Mouse (Mus musculus): ENCODE measurements around the gene Afmid. TPM values are rescaled to one million over a fixed set of nuclear protein-coding genes. Genes with fewer than 3 reads are reported as not detected.

Afmid gene
- polyA plus RNA-seq, 2 experiments = 5.3 to 10.4 TPM

DNA sequence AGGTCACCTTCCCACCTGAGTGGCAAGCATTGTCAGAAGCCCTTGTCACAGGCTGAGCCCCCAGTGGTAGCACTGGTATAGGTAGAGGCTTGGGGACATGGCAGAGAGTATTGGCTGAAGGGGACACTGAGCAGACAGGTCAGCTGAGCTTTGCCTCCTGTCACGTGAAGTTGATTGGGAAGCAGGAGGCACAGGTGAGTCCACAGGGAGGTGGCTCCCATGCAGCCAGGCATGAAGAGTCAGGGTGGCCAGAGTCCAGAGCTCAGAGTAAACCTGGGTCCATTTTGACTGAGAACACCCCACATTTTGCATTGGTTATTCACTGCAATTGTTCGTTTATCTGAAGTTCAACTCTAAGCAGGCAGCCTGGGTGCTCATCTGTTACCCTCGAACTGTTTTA lies 27.2 kb downstream of the Afmid start:
- DNase-seq (ENCODE audit: low spot score) = no peak
- Histone ChIP-seq H3K4me1 (ENCODE audit: control insufficient read depth, insufficient read depth, low read length) (peaks cover 16% of the 10 kb centered on the region), H3K27ac (replicated peaks; ENCODE audit: low read depth, low read length) (no peak overlapping the region), H3K4me3 (replicated peaks; ENCODE audit: low read length) (no peak overlapping the region), H3K4me2 (replicated peaks; ENCODE audit: low read depth, low read length, severe bottlenecking) (no peak overlapping the region), H3K36me3 (ENCODE audit: control insufficient read depth, insufficient read depth, low read length) (peaks cover 52% of the 10 kb centered on the region), H3K27me3 (ENCODE audit: control insufficient read depth, insufficient read depth, low read length) (no peaks in the 10 kb centered on the region), H3K9me3 (ENCODE audit: control insufficient read depth, low read length) (no peaks in the 10 kb centered on the region), H3K9ac (ENCODE audit: low read depth, low read length, severe bottlenecking) (no peak overlapping the region)
- no peak for TF ChIP-seq POLR2A (IDR thresholded peaks at IDR 0.05; ENCODE audit: borderline replicate concordance, extremely low read depth, insufficient read depth, insufficient read length)
- 80% methylated on average over 3 of the region's 3 CpGs for WGBS
- no peak for ATAC-seq (ENCODE audit: low FRiP score, low read depth)

DNA sequence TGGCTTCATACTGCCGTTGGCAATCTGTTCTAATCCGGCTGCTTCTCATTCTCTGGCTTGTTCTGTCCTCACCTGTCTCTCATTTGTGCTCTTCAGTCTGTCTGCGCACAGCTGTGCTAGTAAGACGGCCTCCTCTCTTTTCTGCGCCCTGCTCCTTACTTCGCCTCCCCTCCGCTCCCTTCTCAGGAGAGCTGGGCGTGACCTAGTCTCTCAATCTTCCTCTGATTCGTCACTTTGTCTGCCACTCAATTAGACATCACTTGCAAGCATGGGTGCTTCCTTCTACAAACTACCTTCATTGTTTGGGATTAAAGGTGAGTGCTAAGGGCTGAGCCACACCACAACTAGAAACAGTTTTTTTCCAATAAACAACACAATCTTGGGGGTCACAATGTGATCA lies 28.5 kb downstream of the Afmid start:
- Histone ChIP-seq H3K4me2 (replicated peaks; ENCODE audit: low read depth, low read length, severe bottlenecking) (no peak overlapping the region), H3K9ac (ENCODE audit: low read depth, low read length, severe bottlenecking) (no peak overlapping the region), H3K27me3 (ENCODE audit: control insufficient read depth, insufficient read depth, low read length) (no peaks in the 10 kb centered on the region), H3K36me3 (ENCODE audit: control insufficient read depth, insufficient read depth, low read length) (peaks cover 52% of the 10 kb centered on the region), H3K27ac (replicated peaks; ENCODE audit: low read depth, low read length) (no peak overlapping the region), H3K9me3 (ENCODE audit: control insufficient read depth, low read length) (no peaks in the 10 kb centered on the region), H3K4me1 (ENCODE audit: control insufficient read depth, insufficient read depth, low read length) (peaks cover 11% of the 10 kb centered on the region), H3K4me3 (replicated peaks; ENCODE audit: low read length) (no peak overlapping the region)
- 92% methylated on average over 9 of the region's 9 CpGs for WGBS
- ATAC-seq (ENCODE audit: low FRiP score, low read depth) (no peak), DNase-seq (ENCODE audit: low spot score) (no peak)
- no peak for TF ChIP-seq POLR2A (IDR thresholded peaks at IDR 0.05; ENCODE audit: borderline replicate concordance, extremely low read depth, insufficient read depth, insufficient read length)

DNA sequence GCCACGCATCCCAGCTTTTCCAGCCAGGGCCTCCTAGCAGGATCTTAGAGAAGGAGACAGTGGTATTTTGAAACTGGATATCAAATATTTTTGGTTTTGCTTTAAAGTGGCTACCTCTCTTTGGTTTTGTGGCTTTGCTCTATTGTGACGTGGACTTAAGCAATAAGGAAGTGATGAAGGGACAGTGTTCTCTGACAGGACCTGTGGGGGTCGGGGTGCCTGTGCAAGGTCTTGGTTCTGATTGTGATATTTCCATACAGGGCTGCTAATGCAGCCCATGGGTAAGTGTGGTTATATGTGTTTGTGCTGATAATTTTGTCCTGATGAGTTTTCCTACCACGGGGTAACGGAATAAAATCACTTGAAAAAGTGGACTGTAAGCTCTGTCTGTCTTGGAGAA lies 29.6 kb downstream of the Afmid start:
- 97% methylated on average over 5 of the region's 5 CpGs for WGBS
- Histone ChIP-seq H3K9ac (ENCODE audit: low read depth, low read length, severe bottlenecking) (no peak overlapping the region), H3K27me3 (ENCODE audit: control insufficient read depth, insufficient read depth, low read length) (peaks cover 9% of the 10 kb centered on the region; the same call in 1 of the 2 replicates), H3K36me3 (ENCODE audit: control insufficient read depth, insufficient read depth, low read length) (peaks cover 52% of the 10 kb centered on the region), H3K9me3 (ENCODE audit: control insufficient read depth, low read length) (no peaks in the 10 kb centered on the region), H3K4me2 (replicated peaks; ENCODE audit: low read depth, low read length, severe bottlenecking) (no peak overlapping the region), H3K4me1 (ENCODE audit: control insufficient read depth, insufficient read depth, low read length) (peaks cover 2% of the 10 kb centered on the region), H3K4me3 (replicated peaks; ENCODE audit: low read length) (no peak overlapping the region), H3K27ac (replicated peaks; ENCODE audit: low read depth, low read length) (no peak overlapping the region)
- no peak for DNase-seq (ENCODE audit: low spot score)
- no peak for TF ChIP-seq POLR2A (IDR thresholded peaks at IDR 0.05; ENCODE audit: borderline replicate concordance, extremely low read depth, insufficient read depth, insufficient read length)
- ATAC-seq (ENCODE audit: low FRiP score, low read depth) = no peak

DNA sequence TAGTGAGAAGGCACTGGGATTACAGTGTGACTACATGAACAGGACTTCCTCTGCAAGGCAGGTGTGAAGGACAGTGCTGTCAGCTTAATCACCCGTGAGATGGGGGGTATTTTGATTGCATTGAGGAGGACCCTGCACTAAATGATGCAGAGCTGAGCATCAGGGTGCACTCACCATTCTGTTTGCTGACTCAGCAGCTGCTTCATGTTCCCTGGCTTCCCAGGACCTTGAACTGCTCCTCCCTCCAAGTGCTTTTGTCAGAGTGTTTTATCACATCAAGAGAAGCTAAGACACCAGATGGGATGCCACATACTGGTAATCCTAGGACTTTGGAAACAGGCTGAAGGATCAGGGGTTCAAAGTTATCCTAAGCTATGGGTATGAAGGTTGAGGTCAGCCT lies 30.3 kb downstream of the Afmid start:
- Histone ChIP-seq H3K4me3 (replicated peaks; ENCODE audit: low read length) (no peak overlapping the region), H3K36me3 (ENCODE audit: control insufficient read depth, insufficient read depth, low read length) (peaks cover 52% of the 10 kb centered on the region), H3K4me2 (replicated peaks; ENCODE audit: low read depth, low read length, severe bottlenecking) (no peak overlapping the region), H3K27ac (replicated peaks; ENCODE audit: low read depth, low read length) (no peak overlapping the region), H3K9ac (ENCODE audit: low read depth, low read length, severe bottlenecking) (no peak overlapping the region), H3K9me3 (ENCODE audit: control insufficient read depth, low read length) (no peaks in the 10 kb centered on the region), H3K4me1 (ENCODE audit: control insufficient read depth, insufficient read depth, low read length) (no peaks in the 10 kb centered on the region; the same call in 1 of the 2 replicates), H3K27me3 (ENCODE audit: control insufficient read depth, insufficient read depth, low read length) (peaks cover 15% of the 10 kb centered on the region)
- DNase-seq (ENCODE audit: low spot score) = no peak
- no peak for TF ChIP-seq POLR2A (IDR thresholded peaks at IDR 0.05; ENCODE audit: borderline replicate concordance, extremely low read depth, insufficient read depth, insufficient read length)
- WGBS = 73% methylated on average over 1 of the region's 1 CpGs
- ATAC-seq (ENCODE audit: low FRiP score, low read depth) = no peak

DNA sequence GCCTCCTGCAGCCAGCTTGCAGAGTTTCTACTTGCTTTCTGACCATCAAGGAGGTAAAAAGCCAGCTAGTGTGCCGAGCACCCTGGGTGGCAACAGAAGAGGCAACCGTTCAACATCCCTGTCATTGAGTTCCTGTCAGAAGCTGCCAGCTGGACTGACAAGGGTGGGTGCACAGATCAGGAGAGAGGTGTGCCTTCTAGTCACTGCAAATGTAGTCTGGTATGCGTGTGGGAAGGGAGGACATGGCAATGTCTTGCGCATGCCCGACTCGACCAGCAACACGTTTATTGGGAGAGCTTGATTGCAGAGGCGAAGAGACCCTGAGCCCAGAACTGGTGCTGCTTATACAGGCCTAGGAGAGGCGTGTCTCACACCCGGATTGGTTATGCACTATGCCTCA lies 31.7 kb downstream of the Afmid start:
- no peak for TF ChIP-seq POLR2A (IDR thresholded peaks at IDR 0.05; ENCODE audit: borderline replicate concordance, extremely low read depth, insufficient read depth, insufficient read length)
- Histone ChIP-seq H3K36me3 (ENCODE audit: control insufficient read depth, insufficient read depth, low read length) (peaks cover 49% of the 10 kb centered on the region), H3K27ac (replicated peaks; ENCODE audit: low read depth, low read length) (no peak overlapping the region), H3K27me3 (ENCODE audit: control insufficient read depth, insufficient read depth, low read length) (peaks cover 15% of the 10 kb centered on the region), H3K4me2 (replicated peaks; ENCODE audit: low read depth, low read length, severe bottlenecking) (no peak overlapping the region), H3K4me3 (replicated peaks; ENCODE audit: low read length) (no peak overlapping the region), H3K4me1 (ENCODE audit: control insufficient read depth, insufficient read depth, low read length) (no peaks in the 10 kb centered on the region; the same call in 1 of the 2 replicates), H3K9ac (ENCODE audit: low read depth, low read length, severe bottlenecking) (no peak overlapping the region), H3K9me3 (ENCODE audit: control insufficient read depth, low read length) (no peaks in the 10 kb centered on the region)
- ATAC-seq (ENCODE audit: low FRiP score, low read depth) (no peak), DNase-seq (ENCODE audit: low spot score) (no peak)
- 93% methylated on average over 9 of the region's 10 CpGs for WGBS

DNA sequence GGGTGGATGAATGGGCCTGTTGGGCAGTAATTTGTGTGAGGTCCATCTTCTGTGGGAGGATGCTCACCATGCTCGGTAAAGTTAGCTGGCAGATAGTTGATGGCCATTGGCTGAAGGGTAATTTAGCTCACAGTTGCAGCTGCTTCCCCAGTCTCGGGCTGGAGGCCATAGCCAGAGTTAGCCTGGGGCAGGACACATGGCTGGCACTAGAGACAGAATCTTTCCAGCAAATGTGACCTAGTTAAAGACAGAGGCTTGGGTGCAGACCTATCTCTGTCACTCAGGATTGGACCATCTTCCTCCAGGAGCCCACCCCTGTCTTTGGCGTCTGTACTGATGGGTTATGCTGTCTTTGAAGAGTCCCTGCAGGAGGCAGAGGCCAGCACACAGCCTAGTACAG lies 32.7 kb downstream of the Afmid start:
- H3K4me1 ChIP-seq (ENCODE audit: control insufficient read depth, insufficient read depth, low read length) = no peaks in the 10 kb centered on the region; the same call in 1 of the 2 replicates
- ATAC-seq (ENCODE audit: low FRiP score, low read depth) = no peak
- H3K4me3 ChIP-seq (replicated peaks; ENCODE audit: low read length) = no peak overlapping the region
- H3K27ac ChIP-seq (replicated peaks; ENCODE audit: low read depth, low read length) = no peak overlapping the region
- no peak for DNase-seq (ENCODE audit: low spot score)
- H3K4me2 ChIP-seq (replicated peaks; ENCODE audit: low read depth, low read length, severe bottlenecking) = no peak overlapping the region
- WGBS = 41% methylated on average over 3 of the region's 3 CpGs
- peaks cover 15% of the 10 kb centered on the region for H3K27me3 ChIP-seq (ENCODE audit: control insufficient read depth, insufficient read depth, low read length)
- H3K36me3 ChIP-seq (ENCODE audit: control insufficient read depth, insufficient read depth, low read length) = peaks cover 40% of the 10 kb centered on the region
- no peak overlapping the region for H3K9ac ChIP-seq (ENCODE audit: low read depth, low read length, severe bottlenecking)
- TF ChIP-seq POLR2A (IDR thresholded peaks at IDR 0.05; ENCODE audit: borderline replicate concordance, extremely low read depth, insufficient read depth, insufficient read length) = no peak
- H3K9me3 ChIP-seq (ENCODE audit: control insufficient read depth, low read length) = no peaks in the 10 kb centered on the region

All from limb, embryonic 14.5 days (tissue).